Mouse (Mus musculus): ENCODE results near the gene Slc5a5.

DNA sequence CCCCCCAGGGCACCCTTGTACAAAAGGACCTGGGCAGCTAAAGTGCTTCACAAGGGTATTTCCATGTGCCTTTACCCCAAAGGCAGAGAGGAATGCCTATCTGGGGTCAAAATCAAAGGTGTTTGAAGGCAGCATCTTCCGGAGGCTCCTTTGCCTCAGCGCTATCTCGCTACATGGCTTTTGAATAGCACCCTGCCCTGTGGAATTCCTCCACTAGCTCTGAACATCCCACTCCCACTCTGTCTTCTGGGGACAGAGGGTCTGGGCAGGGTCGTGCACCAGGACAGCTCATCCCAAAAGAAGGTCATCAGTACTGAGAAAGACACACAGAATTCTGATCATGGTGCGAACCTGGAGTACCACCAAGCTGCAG is 23.4 kb downstream of the Slc5a5 start:
- TF ChIP-seq CTCF (IDR thresholded peaks at IDR 0.05; ENCODE audit: control insufficient read depth, insufficient read depth, insufficient read length): no peak
- TF ChIP-seq USF1 (IDR thresholded peaks at IDR 0.05; ENCODE audit: low read depth): no peak
- no peak for TF ChIP-seq MYOG (IDR thresholded peaks at IDR 0.05; ENCODE audit: control insufficient read depth, extremely low read depth, insufficient read length)
- TF ChIP-seq MAX (IDR thresholded peaks at IDR 0.05): no peak
